Mouse (Mus musculus) forebrain, embryonic 12.5 days (tissue): ENCODE data around the gene Tmem131l. TPM values are rescaled to one million over a fixed set of nuclear protein-coding genes. Genes with fewer than 3 reads are reported as not detected.
A peak's percentile ranks its signal among the peaks of the same experiment; 100 is the strongest.

Experiments used
- ATAC-seq: fragments of 200-750 bp; cut with Nextera tagmentation; 2 replicates; pipeline ENCODE4 v1.8.0; 2017; ENCODE audit warnings: moderate TSS enrichment; ENCODE audit not compliant: low FRiP score
- H3K27ac ChIP-seq: fragments of 300-500 bp; sonication (generic); 2 replicates; pipeline ENCODE4 v1.5.1; 2016; ENCODE audit warnings: mild to moderate bottlenecking
- H3K27me3 ChIP-seq: fragments of 300-500 bp; sonication (generic); 2 replicates; pipeline ENCODE4 v1.6.1; 2016; ENCODE audit warnings: mild to moderate bottlenecking
- H3K36me3 ChIP-seq: fragments of 300-500 bp; sonication (generic); replicated peaks from 2 replicates; pipeline ENCODE4 v1.6.1; 2016; ENCODE audit warnings: mild to moderate bottlenecking
- H3K4me1 ChIP-seq: fragments of 300-500 bp; sonication (generic); 2 replicates; pipeline ENCODE4 v1.6.1; 2016
- H3K4me2 ChIP-seq: fragments of 300-500 bp; sonication (generic); 2 replicates; pipeline ENCODE4 v1.6.1; 2016; ENCODE audit warnings: mild to moderate bottlenecking, moderate library complexity
- H3K4me3 ChIP-seq: fragments of 300-500 bp; sonication (generic); replicated peaks from 2 replicates; pipeline ENCODE4 v1.5.1; 2016; ENCODE audit warnings: mild to moderate bottlenecking
- H3K9ac ChIP-seq: fragments of 300-500 bp; sonication (generic); 2 replicates; pipeline ENCODE4 v1.6.1; 2016; ENCODE audit warnings: mild to moderate bottlenecking
- H3K9me3 ChIP-seq: fragments of 300-500 bp; sonication (generic); 2 replicates; pipeline ENCODE4 v1.6.1; 2016
- WGBS: fragments of 180-500 bp; shearing (Covaris S2); methylation state at CpG from one replicate; pipeline ENCODE4 v1.1.7; 2016; 5-methylcytosine and 5-hydroxymethylcytosine counted together
- polyA plus RNA-seq: library from polyadenylated mRNA; unstranded; fragments of >200 nt; fragmentation: Nextera tagmentation; extraction: Ambion mirVana; gene quantifications from 2 replicates; pipeline ENCODE4 v1.2.1, GENCODE M21; 2016

The Tmem131l gene
- polyA plus RNA-seq, 1 experiment from 2014 or later = 116 TPM

GRCm38 (mm10) chr3:83982821-83983220 lies 57.2 kb downstream of the Tmem131l start:
- Histone ChIP-seq H3K27ac (peak overlapping the region; percentile 89), H3K36me3 (no peaks in the 10 kb centered on the region), H3K4me2 (no peak overlapping the region), H3K9ac (no peak overlapping the region), H3K4me1 (peaks cover 95% of the 10 kb centered on the region), H3K27me3 (no peaks in the 10 kb centered on the region), H3K9me3 (no peaks in the 10 kb centered on the region), H3K4me3 (no peak overlapping the region)
- no peak for ATAC-seq
- WGBS = 14% methylated on average over 4 of the region's 4 CpGs

- Histone ChIP-seq H3K9ac (no peak overlapping the region), H3K4me3 (no peak overlapping the region), H3K9me3 (no peaks in the 10 kb centered on the region), H3K4me2 (peak overlapping the region; percentile 40), H3K27me3 (no peaks in the 10 kb centered on the region), H3K36me3 (no peaks in the 10 kb centered on the region), H3K4me1 (peaks cover 93% of the 10 kb centered on the region), H3K27ac (peak overlapping the region; percentile 94)
- under 1% methylated on average over 6 of the region's 6 CpGs for WGBS
- peak; percentile 94 for ATAC-seq
These were observed 59.6 kb downstream of the Tmem131l start for GRCm38 (mm10) chr3:83980231-83980872.

GRCm38 (mm10) chr3:83978497-83979410 lies 61.2 kb downstream of the Tmem131l start:
- Histone ChIP-seq H3K9me3 (no peaks in the 10 kb centered on the region), H3K4me1 (peaks cover 93% of the 10 kb centered on the region), H3K27me3 (0 out of 2 replicates have a peak, but pooled peaks cover 4% of the 10 kb centered on the region), H3K4me3 (no peak overlapping the region), H3K36me3 (no peaks in the 10 kb centered on the region), H3K27ac (peak overlapping the region; percentile 94), H3K9ac (no peak overlapping the region), H3K4me2 (0 out of 2 replicates have a peak overlapping the region, but pooled peaks have one; percentile 40)
- no peak for ATAC-seq
- 62% methylated on average over 4 of the region's 4 CpGs for WGBS

GRCm38 (mm10) chr3:83977817-83978216 lies 62.2 kb downstream of the Tmem131l start:
- peaks cover 90% of the 10 kb centered on the region for H3K4me1 ChIP-seq
- WGBS = 53% methylated on average over 3 of the region's 3 CpGs
- H3K27ac ChIP-seq = no peak overlapping the region
- no peak overlapping the region for H3K4me2 ChIP-seq
- no peak overlapping the region for H3K4me3 ChIP-seq
- no peak for ATAC-seq
- 0 out of 2 replicates have a peak, but pooled peaks cover 4% of the 10 kb centered on the region for H3K27me3 ChIP-seq
- H3K9me3 ChIP-seq = no peaks in the 10 kb centered on the region
- no peak overlapping the region for H3K9ac ChIP-seq
- H3K36me3 ChIP-seq = no peaks in the 10 kb centered on the region

- no peak for ATAC-seq
These were observed 63.8 kb downstream of the Tmem131l start for GRCm38 (mm10) chr3:83976161-83976560.

GRCm38 (mm10) chr3:83973339-83973738 lies 66.6 kb downstream of the Tmem131l start:
- Histone ChIP-seq H3K4me1 (peaks cover 78% of the 10 kb centered on the region), H3K27ac (0 out of 2 replicates have a peak overlapping the region, but pooled peaks have one; percentile 25), H3K9me3 (no peaks in the 10 kb centered on the region), H3K4me3 (no peak overlapping the region), H3K9ac (no peak overlapping the region), H3K27me3 (0 out of 2 replicates have a peak, but pooled peaks cover 4% of the 10 kb centered on the region), H3K36me3 (no peaks in the 10 kb centered on the region), H3K4me2 (no peak overlapping the region)
- no peak for ATAC-seq
- WGBS = 66% methylated on average over 2 of the region's 2 CpGs

More at GRCm38 (mm10) chr3:83976161-83976560, 63.8 kb downstream of the Tmem131l start:
- H3K9me3 ChIP-seq = no peaks in the 10 kb centered on the region
- no peak overlapping the region for H3K27ac ChIP-seq
- H3K4me2 ChIP-seq = no peak overlapping the region
- peaks cover 91% of the 10 kb centered on the region for H3K4me1 ChIP-seq
- H3K4me3 ChIP-seq = no peak overlapping the region
- H3K36me3 ChIP-seq = no peaks in the 10 kb centered on the region
- H3K9ac ChIP-seq = no peak overlapping the region
- WGBS = 77% methylated on average over 3 of the region's 3 CpGs
- H3K27me3 ChIP-seq = 0 out of 2 replicates have a peak, but pooled peaks cover 4% of the 10 kb centered on the region

GRCm38 (mm10) chr3:83970629-83971028 lies 69.3 kb downstream of the Tmem131l start:
- H3K9ac ChIP-seq = no peak overlapping the region
- H3K4me2 ChIP-seq = no peak overlapping the region
- WGBS = 21% methylated on average over 1 of the region's 1 CpGs
- H3K27ac ChIP-seq = no peak overlapping the region
- peaks cover 55% of the 10 kb centered on the region for H3K4me1 ChIP-seq
- 0 out of 2 replicates have a peak, but pooled peaks cover 4% of the 10 kb centered on the region for H3K27me3 ChIP-seq
- H3K36me3 ChIP-seq = peaks cover 3% of the 10 kb centered on the region; the same call in 1 of the 2 replicates
- no peak overlapping the region for H3K4me3 ChIP-seq
- no peaks in the 10 kb centered on the region for H3K9me3 ChIP-seq
- no peak for ATAC-seq

- Histone ChIP-seq H3K36me3 (peaks cover 7% of the 10 kb centered on the region; the same call in 1 of the 2 replicates), H3K27me3 (no peaks in the 10 kb centered on the region), H3K9ac (no peak overlapping the region), H3K27ac (no peak overlapping the region), H3K4me2 (no peak overlapping the region), H3K4me3 (no peak overlapping the region), H3K9me3 (no peaks in the 10 kb centered on the region), H3K4me1 (peaks cover 42% of the 10 kb centered on the region)
- ATAC-seq = no peak
- 92% methylated on average over 4 of the region's 4 CpGs for WGBS
These were observed 70.9 kb downstream of the Tmem131l start for GRCm38 (mm10) chr3:83969081-83969480.

- H3K4me3 ChIP-seq = no peak overlapping the region
- ATAC-seq = no peak
- H3K36me3 ChIP-seq = peaks cover 7% of the 10 kb centered on the region; the same call in 1 of the 2 replicates
- peaks cover 40% of the 10 kb centered on the region for H3K4me1 ChIP-seq
- H3K27ac ChIP-seq = no peak overlapping the region
- no peak overlapping the region for H3K9ac ChIP-seq
- WGBS = 79% methylated on average over 3 of the region's 3 CpGs
- no peak overlapping the region for H3K4me2 ChIP-seq
- no peaks in the 10 kb centered on the region for H3K9me3 ChIP-seq
- no peaks in the 10 kb centered on the region for H3K27me3 ChIP-seq
These were observed 72.2 kb downstream of the Tmem131l start for GRCm38 (mm10) chr3:83967791-83968190.

- no peaks in the 10 kb centered on the region for H3K27me3 ChIP-seq
- peak; percentile 36; the same call in 1 of the 2 replicates for ATAC-seq
- H3K4me1 ChIP-seq = peaks cover 17% of the 10 kb centered on the region
- H3K4me2 ChIP-seq = no peak overlapping the region
- 75% methylated on average over 2 of the region's 2 CpGs for WGBS
- no peak overlapping the region for H3K27ac ChIP-seq
- peaks cover 20% of the 10 kb centered on the region for H3K36me3 ChIP-seq
- no peak overlapping the region for H3K9ac ChIP-seq
- no peaks in the 10 kb centered on the region for H3K9me3 ChIP-seq
- no peak overlapping the region for H3K4me3 ChIP-seq
These were observed 74.6 kb downstream of the Tmem131l start for GRCm38 (mm10) chr3:83965333-83965732.

GRCm38 (mm10) chr3:83963705-83964104 lies 76.3 kb downstream of the Tmem131l start:
- Histone ChIP-seq H3K27me3 (no peaks in the 10 kb centered on the region), H3K4me1 (peaks cover 10% of the 10 kb centered on the region; the same call in 1 of the 2 replicates), H3K27ac (peak overlapping the region; percentile 61; the same call in 1 of the 2 replicates), H3K36me3 (peaks cover 35% of the 10 kb centered on the region), H3K4me3 (no peak overlapping the region), H3K9ac (no peak overlapping the region), H3K4me2 (no peak overlapping the region), H3K9me3 (no peaks in the 10 kb centered on the region)
- 60% methylated on average over 5 of the region's 5 CpGs for WGBS
- ATAC-seq = no peak; the same call in 1 of the 2 replicates

- Histone ChIP-seq H3K9me3 (no peaks in the 10 kb centered on the region), H3K36me3 (peaks cover 46% of the 10 kb centered on the region), H3K27ac (no peak overlapping the region), H3K9ac (no peak overlapping the region), H3K4me3 (no peak overlapping the region), H3K27me3 (no peaks in the 10 kb centered on the region), H3K4me2 (no peak overlapping the region), H3K4me1 (peaks cover 10% of the 10 kb centered on the region; the same call in 1 of the 2 replicates)
- no peak for ATAC-seq
- 74% methylated on average over 3 of the region's 3 CpGs for WGBS
These were observed 77.4 kb downstream of the Tmem131l start for GRCm38 (mm10) chr3:83962571-83962970.
